Mouse (Mus musculus) midbrain, embryonic 13.5 days (tissue): ENCODE results near the gene Crlf3. TPM values are rescaled to one million over a fixed set of nuclear protein-coding genes. Genes with fewer than 3 reads are reported as not detected.
"Not testable (repeated sequence)": the region's sequence is repeated elsewhere in the genome, so short reads cannot be mapped to it uniquely, and the experiment has no call there.

Experiments
- ATAC-seq: fragments of 200-750 bp; cut with Nextera tagmentation; 2 replicates; pipeline ENCODE4 v1.8.0; 2017; ENCODE audit warnings: mild to moderate bottlenecking, moderate TSS enrichment, moderate library complexity
- H3K27ac ChIP-seq: fragments of 300-500 bp; sonication (generic); 2 replicates; pipeline ENCODE4 v1.5.1; 2015; ENCODE audit warnings: inconsistent platforms, mild to moderate bottlenecking, moderate library complexity
- H3K27me3 ChIP-seq: fragments of 300-500 bp; sonication (generic); 2 replicates; pipeline ENCODE4 v1.6.1; 2015; ENCODE audit warnings: mild to moderate bottlenecking, inconsistent platforms
- H3K36me3 ChIP-seq: fragments of 300-500 bp; sonication (generic); 2 replicates; pipeline ENCODE4 v1.6.1; 2015; ENCODE audit warnings: mild to moderate bottlenecking, inconsistent platforms
- H3K4me1 ChIP-seq: fragments of 300-500 bp; sonication (generic); replicated peaks from 2 replicates; pipeline ENCODE4 v1.6.1; 2015; ENCODE audit warnings: inconsistent platforms
- H3K4me2 ChIP-seq: fragments of 300-500 bp; sonication (generic); replicated peaks from 2 replicates; pipeline ENCODE4 v1.6.1; 2015; ENCODE audit warnings: moderate library complexity, mild to moderate bottlenecking, inconsistent platforms
- H3K4me3 ChIP-seq: fragments of 300-500 bp; sonication (generic); replicated peaks from 2 replicates; pipeline ENCODE4 v1.5.1; 2015; ENCODE audit warnings: mild to moderate bottlenecking, inconsistent platforms
- H3K9ac ChIP-seq: fragments of 300-500 bp; sonication (generic); replicated peaks from 2 replicates; pipeline ENCODE4 v1.6.1; 2015; ENCODE audit warnings: mild to moderate bottlenecking, inconsistent platforms
- H3K9me3 ChIP-seq: fragments of 300-500 bp; sonication (generic); 2 replicates; pipeline ENCODE4 v1.6.1; 2016; ENCODE audit warnings: mild to moderate bottlenecking, inconsistent platforms
- WGBS: fragments of 180-500 bp; shearing (Covaris S2); methylation state at CpG from one replicate; pipeline ENCODE4 v1.1.7; 2015; 5-methylcytosine and 5-hydroxymethylcytosine counted together
- polyA plus RNA-seq: library from polyadenylated mRNA; unstranded; fragments of >200 nt; fragmentation: Nextera tagmentation; extraction: Ambion mirVana; gene quantifications from 2 replicates; pipeline ENCODE4 v1.2.1, GENCODE M21; 2015

The Crlf3 gene
- polyA plus RNA-seq, 1 experiment from 2014 or later, result 14.1 TPM

DNA sequence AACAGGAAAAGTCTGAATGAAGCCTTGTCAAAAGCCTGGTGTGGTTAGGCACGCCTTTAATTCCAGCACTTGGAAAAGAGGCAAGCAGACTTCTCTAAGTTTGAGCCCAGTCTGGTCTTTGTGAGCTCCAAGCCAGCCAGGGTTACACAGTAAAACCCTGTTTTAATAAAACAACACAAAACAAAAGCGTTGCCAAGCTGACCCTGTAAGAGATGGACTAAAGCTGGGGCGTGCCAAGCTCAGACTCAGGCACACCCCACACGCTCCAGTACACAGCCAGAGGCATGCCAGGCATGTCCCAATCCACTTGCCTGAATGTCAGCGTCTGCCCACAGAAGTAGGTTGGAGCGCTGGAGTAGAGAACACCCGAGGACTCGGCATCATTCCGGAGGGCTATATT is 24.6 kb downstream of the Crlf3 start:
- Histone ChIP-seq H3K9me3 (no peaks in the 10 kb centered on the region), H3K4me3 (no peak overlapping the region), H3K9ac (no peak overlapping the region), H3K4me1 (no peaks in the 10 kb centered on the region), H3K36me3 (peaks cover 37% of the 10 kb centered on the region), H3K27ac (no peak overlapping the region), H3K27me3 (no peaks in the 10 kb centered on the region), H3K4me2 (no peak overlapping the region)
- ATAC-seq, result no peak
- WGBS, result 90% methylated on average over 9 of the region's 9 CpGs

DNA sequence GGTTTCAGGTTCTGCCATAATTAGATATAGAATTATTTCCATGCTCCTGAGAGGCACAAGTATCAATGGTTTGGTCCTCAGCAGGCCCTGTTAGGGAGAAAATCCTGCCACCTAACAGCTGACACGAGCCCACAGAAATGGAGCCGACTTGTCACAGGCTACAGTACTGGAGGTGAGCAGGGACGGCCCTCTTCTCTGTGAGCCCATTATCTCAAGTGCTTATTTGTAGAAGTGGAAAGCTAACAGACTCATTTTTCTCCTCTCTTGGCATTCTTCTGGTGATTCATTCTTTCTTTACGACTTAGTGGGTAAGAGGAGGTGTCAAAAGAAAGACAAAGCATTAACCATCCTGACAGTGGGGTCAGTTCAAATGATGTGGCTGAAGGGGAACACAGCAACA is 26.1 kb downstream of the Crlf3 start:
- Histone ChIP-seq H3K4me3 (no peak overlapping the region), H3K4me1 (no peaks in the 10 kb centered on the region), H3K4me2 (no peak overlapping the region), H3K27me3 (no peaks in the 10 kb centered on the region), H3K36me3 (peaks cover 36% of the 10 kb centered on the region), H3K9ac (no peak overlapping the region), H3K27ac (no peak overlapping the region), H3K9me3 (no peaks in the 10 kb centered on the region)
- ATAC-seq, result no peak
- 84% methylated on average over 4 of the region's 4 CpGs for WGBS

DNA sequence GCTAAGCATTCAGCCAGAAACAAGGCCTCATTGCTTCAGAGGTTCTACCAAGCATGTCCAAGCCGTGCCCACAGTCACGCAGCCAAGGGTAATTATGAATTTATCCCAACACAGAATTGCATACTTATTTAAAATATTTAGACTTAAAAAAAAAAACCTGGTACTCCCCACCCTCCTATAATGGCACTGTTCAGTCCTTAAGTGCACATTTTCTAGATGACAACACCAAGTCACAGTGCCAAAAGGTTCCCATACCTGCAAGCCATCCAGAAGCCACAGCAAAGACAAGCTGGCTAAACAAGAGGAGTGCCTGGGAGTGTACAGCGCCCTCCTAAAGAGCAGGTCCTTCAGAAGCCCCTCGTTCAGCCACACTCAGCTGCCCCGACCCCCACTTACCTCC is 27.6 kb downstream of the Crlf3 start:
- WGBS, result 84% methylated on average over 5 of the region's 5 CpGs

DNA sequence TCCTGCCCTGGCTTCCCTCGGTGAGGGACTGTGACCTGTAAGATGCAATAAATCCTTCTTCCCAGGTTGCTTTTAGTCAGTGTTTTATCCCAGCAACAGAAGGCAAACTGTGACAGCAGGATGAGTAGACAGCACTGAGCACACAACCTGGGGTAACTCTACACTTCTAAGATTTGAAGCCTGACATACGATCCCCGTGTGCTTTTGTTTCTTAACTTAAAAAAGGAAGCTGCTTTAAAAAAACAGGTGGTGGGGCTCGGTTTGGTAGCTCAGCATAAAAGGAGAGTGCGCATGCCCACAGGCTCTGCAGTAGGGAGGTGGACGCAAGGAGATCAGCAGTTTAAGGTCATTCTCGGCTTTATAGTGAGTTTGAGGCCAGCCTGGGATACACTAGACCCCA is 28.3 kb downstream of the Crlf3 start:
- WGBS, result 84% methylated on average over 7 of the region's 7 CpGs
- H3K36me3 ChIP-seq, result peaks cover 33% of the 10 kb centered on the region

More for the DNA sequence above, 27.6 kb downstream of the Crlf3 start:
- Histone ChIP-seq H3K4me2 (no peak overlapping the region), H3K27me3 (no peaks in the 10 kb centered on the region), H3K9me3 (no peaks in the 10 kb centered on the region), H3K36me3 (peaks cover 35% of the 10 kb centered on the region), H3K4me1 (no peaks in the 10 kb centered on the region), H3K27ac (no peak overlapping the region), H3K9ac (no peak overlapping the region), H3K4me3 (no peak overlapping the region)
- ATAC-seq, result no peak

DNA sequence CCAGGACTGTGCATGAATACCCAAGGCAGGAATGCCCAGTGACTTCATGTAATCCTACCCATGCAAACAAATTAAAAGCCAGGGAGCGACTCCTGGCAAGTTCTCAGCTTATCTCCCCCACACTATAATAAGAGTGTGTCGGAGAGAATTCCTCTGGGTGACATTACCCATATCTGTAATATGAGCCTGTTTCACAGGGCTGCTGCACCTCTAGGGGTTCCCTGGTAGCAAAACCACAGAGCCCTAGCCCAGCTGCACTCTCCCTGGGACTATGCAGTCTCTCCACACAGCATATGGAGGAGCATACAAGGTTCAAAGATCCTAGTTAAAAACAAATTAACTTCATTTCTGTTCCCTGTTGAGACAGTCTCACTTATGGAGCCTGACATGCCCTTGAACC is 30.7 kb downstream of the Crlf3 start:
- H3K4me1 ChIP-seq, result no peaks in the 10 kb centered on the region
- WGBS, result 73% methylated on average over 2 of the region's 2 CpGs
- H3K9ac ChIP-seq, result no peak overlapping the region
- H3K4me3 ChIP-seq, result no peak overlapping the region
- H3K36me3 ChIP-seq, result peaks cover 23% of the 10 kb centered on the region
- no peak overlapping the region for H3K27ac ChIP-seq
- no peaks in the 10 kb centered on the region for H3K9me3 ChIP-seq
- no peak overlapping the region for H3K4me2 ChIP-seq
- no peak for ATAC-seq
- no peaks in the 10 kb centered on the region for H3K27me3 ChIP-seq

More for the DNA sequence above, 28.3 kb downstream of the Crlf3 start:
- ATAC-seq, result no peak
- no peak overlapping the region for H3K9ac ChIP-seq
- no peak overlapping the region for H3K4me3 ChIP-seq
- H3K4me2 ChIP-seq, result no peak overlapping the region
- no peaks in the 10 kb centered on the region for H3K27me3 ChIP-seq
- no peaks in the 10 kb centered on the region for H3K9me3 ChIP-seq
- H3K4me1 ChIP-seq, result no peaks in the 10 kb centered on the region
- H3K27ac ChIP-seq, result no peak overlapping the region

DNA sequence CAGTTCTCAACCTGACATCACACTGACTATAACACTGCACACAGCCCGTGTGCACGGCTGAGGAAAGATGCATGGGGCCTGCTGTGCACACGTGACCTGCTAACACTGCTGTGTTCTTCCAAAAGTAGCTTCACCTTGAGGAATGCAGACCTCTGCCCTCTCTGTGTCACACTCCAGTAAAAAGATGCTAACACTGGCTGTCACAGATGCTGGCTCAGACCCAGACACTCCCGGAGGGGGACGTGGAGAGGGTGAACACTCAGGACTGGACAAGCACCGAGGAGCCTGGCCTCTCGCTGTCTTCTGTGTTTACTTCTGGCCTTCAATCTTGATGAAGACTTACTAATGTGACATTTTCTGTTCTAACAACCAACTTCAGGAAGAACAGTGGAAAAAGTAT is 33.9 kb downstream of the Crlf3 start:
- no peak for ATAC-seq
- no peaks in the 10 kb centered on the region for H3K4me1 ChIP-seq
- no peak overlapping the region for H3K4me3 ChIP-seq
- no peak overlapping the region for H3K4me2 ChIP-seq
- 89% methylated on average over 7 of the region's 7 CpGs for WGBS
- H3K36me3 ChIP-seq, result peaks cover 14% of the 10 kb centered on the region; the same call in 1 of the 2 replicates
- H3K9ac ChIP-seq, result no peak overlapping the region
- no peak overlapping the region for H3K27ac ChIP-seq
- H3K27me3 ChIP-seq, result no peaks in the 10 kb centered on the region
- no peaks in the 10 kb centered on the region for H3K9me3 ChIP-seq

DNA sequence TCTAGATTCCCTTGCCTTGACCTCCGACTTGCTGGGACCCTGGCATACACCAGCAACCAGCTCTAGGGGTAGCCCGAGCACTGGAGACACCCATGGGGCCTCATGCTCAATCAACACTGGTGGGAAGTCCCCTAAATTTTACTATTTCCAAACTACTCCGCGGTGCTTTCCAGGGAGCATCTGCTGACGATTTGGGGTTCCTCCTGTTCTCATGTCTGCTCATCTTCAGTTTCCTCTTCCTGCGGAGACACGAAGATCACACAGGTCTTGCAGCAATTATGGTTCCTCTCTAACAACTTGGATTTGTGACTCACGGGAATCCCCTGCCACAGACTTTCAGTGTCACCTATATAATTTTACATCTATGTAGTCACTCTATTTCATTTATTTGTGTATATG is 37.4 kb downstream of the Crlf3 start:
- Histone ChIP-seq H3K27ac (no peak overlapping the region), H3K9ac (no peak overlapping the region), H3K4me2 (no peak overlapping the region), H3K4me1 (no peaks in the 10 kb centered on the region), H3K36me3 (peaks cover 11% of the 10 kb centered on the region; the same call in 1 of the 2 replicates), H3K27me3 (no peaks in the 10 kb centered on the region), H3K4me3 (no peak overlapping the region), H3K9me3 (no peaks in the 10 kb centered on the region)
- ATAC-seq, result no peak
- 89% methylated on average over 8 of the region's 8 CpGs for WGBS

DNA sequence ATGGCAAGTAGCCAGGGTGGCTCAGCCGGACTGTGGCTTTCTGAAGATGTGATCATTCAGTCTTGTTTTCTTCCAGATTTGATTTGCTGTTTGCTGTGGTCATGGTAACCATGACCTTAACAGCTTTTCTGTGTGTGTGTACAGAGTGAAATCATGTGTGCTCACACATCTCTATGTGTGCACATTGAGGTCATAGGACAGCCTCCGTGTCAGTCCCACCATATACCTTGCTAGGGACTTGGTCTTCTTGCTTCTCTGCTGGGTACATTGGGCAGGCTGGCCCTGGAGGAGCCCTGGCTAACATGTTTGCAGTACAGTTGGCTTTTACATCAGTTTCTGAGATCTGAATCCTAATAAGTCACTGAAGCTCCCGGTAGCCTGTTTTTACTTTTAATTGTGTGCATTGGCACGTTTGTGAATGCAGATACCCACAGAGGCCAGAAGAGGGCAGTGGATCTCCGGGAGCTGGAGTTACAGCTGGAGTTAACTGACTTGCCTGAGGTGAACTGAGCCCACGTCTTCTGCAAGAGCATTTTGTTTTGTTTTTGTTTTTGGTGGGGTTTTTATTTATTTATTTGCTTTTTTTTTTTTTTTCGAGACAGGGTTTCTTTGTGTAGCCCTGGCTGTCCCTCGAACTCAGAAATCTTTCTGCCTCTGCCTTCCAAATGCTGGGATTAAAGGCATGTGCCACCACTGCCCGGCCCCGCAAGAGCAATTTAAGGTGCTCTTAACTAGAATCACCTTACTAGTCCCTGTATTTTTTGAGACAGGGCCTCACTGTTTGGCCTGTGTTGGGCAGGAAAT is 38.0 kb downstream of the Crlf3 start:
- no peaks in the 10 kb centered on the region for H3K4me1 ChIP-seq
- no peak overlapping the region for H3K9ac ChIP-seq
- H3K9me3 ChIP-seq, result no peaks in the 10 kb centered on the region
- ATAC-seq, result no peak
- H3K36me3 ChIP-seq, result 0 out of 2 replicates have a peak, but pooled peaks cover 7% of the 10 kb centered on the region
- H3K27me3 ChIP-seq, result no peaks in the 10 kb centered on the region
- WGBS, result 58% methylated on average over 10 of the region's 10 CpGs
- H3K4me2 ChIP-seq, result no peak overlapping the region
- H3K4me3 ChIP-seq, result no peak overlapping the region
- H3K27ac ChIP-seq, result no peak overlapping the region

DNA sequence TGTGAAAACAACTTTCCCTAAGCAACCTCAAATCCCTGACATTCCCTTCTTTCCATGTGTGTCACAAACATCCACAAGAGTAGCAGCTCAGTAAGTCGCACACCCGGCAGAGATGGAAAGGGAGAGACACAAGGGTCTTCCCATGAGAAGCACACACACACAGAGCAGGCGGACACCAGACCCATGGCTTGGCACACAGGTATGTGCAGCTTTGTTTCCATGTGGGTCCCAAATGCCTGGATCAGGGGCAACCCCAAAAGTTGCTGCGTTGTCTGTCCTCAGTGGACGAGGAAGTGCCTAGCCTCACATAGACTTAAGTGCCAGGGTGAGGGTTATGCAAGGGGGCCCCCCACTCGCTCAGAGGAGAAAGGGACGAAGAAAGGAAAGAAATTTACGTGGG is 43.3 kb downstream of the Crlf3 start:
- Histone ChIP-seq H3K4me1 (no peaks in the 10 kb centered on the region), H3K4me2 (no peak overlapping the region), H3K27me3 (no peaks in the 10 kb centered on the region), H3K9ac (no peak overlapping the region), H3K4me3 (no peak overlapping the region), H3K9me3 (no peaks in the 10 kb centered on the region), H3K36me3 (peaks cover 27% of the 10 kb centered on the region), H3K27ac (no peak overlapping the region)
- no peak for ATAC-seq
- WGBS, result 83% methylated on average over 8 of the region's 8 CpGs

DNA sequence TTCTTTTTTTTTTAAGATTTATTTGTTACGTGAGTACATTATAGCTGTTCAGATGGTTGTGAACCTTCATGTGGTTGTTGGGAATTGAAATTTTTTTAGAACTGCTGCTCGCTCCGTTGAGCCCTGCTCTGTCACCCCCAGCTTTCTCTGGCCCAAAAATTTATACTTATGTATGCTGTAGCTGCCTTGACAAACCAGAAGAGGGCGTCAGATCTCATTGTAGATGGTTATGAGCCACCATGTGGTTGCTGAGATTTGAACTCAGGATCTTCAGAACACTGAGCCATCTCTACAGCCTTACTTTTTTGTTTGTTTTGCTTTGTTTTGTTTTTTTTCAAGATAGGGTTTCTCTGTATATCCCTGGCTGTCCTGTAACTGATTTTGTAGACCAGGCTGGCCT is 59.5 kb downstream of the Crlf3 start:
- H3K36me3 ChIP-seq, result peaks cover 69% of the 10 kb centered on the region

DNA sequence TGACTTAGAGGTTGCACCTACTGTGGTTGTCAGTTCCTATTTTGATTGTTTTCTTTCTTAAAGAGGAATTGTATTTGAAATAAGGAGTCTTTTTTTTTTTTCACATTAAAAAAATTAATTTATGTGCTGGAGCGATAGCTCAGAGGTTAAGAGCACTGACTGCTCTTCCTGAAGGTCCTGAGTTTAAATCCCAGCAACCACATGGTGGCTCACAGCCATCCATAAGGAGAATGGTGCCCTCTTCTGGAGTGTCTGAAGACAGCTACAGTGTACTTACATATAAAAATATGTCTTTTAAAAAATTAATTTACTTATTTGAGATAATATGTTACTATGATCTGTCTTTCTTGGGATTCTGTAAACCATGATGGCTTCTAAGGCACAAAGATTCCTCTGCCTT is 61.0 kb downstream of the Crlf3 start:
- Histone ChIP-seq H3K4me1 (no peaks in the 10 kb centered on the region), H3K36me3 (peaks cover 70% of the 10 kb centered on the region), H3K27me3 (no peaks in the 10 kb centered on the region), H3K27ac (no peak overlapping the region), H3K9ac (no peak overlapping the region), H3K9me3 (no peaks in the 10 kb centered on the region), H3K4me2 (no peak overlapping the region), H3K4me3 (no peak overlapping the region)
- ATAC-seq, result no peak
- 92% methylated on average over 1 of the region's 1 CpGs for WGBS

More for the DNA sequence above, 59.5 kb downstream of the Crlf3 start:
- Histone ChIP-seq H3K27ac (no peak overlapping the region), H3K27me3 (no peaks in the 10 kb centered on the region), H3K4me1 (no peaks in the 10 kb centered on the region), H3K4me2 (no peak overlapping the region), H3K9me3 (no peaks in the 10 kb centered on the region), H3K9ac (no peak overlapping the region), H3K4me3 (no peak overlapping the region)
- ATAC-seq, result no peak
- WGBS, result 91% methylated on average over 4 of the region's 4 CpGs

DNA sequence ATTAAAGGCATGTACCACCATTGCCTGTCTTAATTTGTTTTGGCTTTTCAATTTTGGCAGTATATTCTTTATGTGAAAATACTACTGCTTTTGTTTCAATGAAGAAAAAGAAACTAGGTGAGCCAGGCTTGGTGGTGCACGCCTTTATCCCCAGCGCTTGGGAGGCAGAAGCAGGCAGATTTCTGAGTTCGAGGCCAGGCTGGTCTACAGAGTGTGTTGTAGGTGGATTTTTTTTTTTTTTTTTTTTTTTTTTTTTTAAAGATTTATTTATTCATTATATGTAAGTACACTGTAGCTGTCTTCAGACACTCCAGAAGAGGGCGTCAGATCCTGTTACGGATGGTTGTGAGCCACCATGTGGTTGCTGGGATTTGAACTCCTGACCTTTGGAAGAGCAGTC is 64.3 kb downstream of the Crlf3 start:
- 90% methylated on average over 5 of the region's 5 CpGs for WGBS

More for the DNA sequence above, 64.3 kb downstream of the Crlf3 start:
- H3K36me3 ChIP-seq, result peaks cover 69% of the 10 kb centered on the region
- H3K4me3 ChIP-seq, H3K27ac ChIP-seq, H3K27me3 ChIP-seq, H3K4me2 ChIP-seq, H3K9ac ChIP-seq, H3K4me1 ChIP-seq, ATAC-seq, H3K9me3 ChIP-seq: not testable (repeated sequence)
